Mouse (Mus musculus): Measurements from ENCODE around the gene Oaf.

Oaf gene

DNA sequence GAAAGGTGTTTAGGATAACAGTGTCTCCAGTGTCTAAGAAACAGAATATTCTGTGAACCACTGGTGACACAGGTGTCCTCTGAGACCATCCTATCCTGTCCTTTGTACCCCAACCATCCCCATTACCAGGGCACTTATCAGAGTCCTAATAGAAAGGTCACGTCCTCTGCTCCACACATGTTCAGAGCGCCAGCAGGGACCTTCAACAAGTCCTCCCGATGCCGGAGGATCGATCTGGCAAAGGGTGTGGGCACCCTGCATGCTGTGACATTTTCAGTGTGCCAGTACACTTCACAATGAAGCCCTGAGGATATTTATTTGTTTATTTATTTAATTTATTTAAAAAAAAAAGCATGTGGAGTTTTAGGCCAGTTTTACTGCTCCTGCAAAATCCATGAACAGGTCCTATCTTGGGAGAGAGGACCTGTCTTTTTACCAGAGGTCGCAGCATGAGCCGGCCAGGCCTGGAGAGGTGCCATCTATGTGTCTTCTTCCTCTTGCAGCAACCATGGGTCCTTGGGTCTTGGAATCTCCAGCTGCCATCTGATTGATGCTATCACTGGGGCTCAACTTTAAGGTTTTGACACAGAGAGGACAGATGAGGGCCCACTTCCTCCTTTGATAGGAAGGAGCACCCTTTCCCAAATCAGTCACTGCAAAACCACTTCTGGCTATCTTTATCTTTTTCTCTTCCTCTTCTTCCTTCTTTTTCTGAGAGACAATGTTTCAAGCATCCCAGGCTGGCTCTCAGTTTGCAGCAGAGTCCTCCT lies 6.3 kb upstream of the Oaf start:
- no peak for DNase-seq (ENCODE audit: low spot score)

DNA sequence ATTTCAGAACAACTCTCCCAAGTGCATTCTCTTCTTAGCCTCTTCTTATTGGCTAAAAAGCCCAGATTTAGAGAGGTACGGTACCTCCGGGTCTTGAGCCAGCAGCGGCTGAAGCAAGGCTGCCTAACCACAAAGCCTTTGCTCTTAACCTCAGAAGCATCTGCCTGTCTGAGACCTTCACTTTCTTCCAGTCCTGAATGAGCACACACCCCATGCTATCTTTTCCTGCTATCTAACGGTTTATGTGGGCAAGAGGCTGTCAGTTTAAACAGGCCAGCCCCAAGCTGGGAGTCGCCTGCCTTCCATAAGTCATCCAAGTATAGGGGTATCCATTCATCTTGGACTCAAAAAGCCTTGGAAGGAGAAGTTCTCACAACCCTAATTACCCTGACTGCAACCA lies 2.7 kb upstream of the Oaf start:
- no peak for DNase-seq (ENCODE audit: low spot score)

DNA sequence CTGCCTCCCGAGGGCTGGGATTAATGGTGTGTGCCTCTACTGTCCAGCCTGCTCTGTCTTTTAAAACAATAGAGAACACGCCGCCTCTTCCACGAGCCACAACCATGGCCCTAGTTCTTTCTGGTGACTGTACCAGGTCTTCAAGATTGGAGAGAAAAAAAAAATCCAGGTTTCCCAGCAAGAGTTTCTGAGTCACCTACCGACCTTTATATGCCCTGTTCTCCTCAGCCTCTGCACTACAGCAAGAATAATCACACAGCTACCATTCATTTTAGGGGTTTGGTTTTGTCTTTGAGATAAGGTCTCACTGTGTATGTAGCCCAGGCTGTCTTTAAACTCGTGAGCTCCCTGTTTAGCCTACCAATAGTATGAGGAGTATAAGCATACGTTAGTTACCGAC lies 2.3 kb upstream of the Oaf start:
- no peak for DNase-seq (ENCODE audit: low spot score)

DNA sequence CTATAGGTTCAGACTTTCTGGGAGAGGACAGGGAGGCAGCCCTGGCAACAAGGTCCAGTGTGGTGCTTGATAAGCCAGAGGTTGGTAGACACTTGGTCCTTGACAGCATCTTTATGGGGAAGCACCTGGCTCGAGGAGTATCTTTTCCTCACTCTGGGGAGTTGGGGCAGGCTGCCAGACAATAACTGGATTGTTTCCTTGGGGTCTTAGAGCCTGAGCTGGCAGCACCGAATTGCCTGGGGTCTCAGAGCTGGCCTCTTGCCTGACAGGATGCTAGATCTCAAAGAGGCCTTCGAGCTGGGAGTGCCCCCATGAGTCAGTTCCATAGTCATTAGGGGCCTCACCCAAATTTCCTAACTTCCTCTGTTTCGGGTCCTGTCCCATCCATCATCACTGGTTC lies 1.6 kb upstream of the Oaf start:
- no peak for DNase-seq (ENCODE audit: low spot score)

DNA sequence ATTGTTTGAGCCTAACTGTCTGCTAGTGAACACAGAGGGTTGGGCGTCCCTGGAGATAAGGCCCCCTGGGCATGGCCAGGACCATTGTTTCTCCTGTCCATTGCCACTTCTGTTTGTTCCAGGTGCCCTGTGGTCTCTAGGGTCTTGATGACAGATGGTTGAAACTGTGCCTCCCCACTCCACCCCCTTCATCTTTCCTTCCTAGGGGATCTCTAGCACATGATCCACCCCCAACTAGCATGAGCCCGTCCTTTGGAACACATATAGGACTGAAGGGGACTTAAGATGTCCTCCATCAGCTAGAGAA lies 836 bp upstream of the Oaf start:
- no peak for DNase-seq (ENCODE audit: low spot score)

DNA sequence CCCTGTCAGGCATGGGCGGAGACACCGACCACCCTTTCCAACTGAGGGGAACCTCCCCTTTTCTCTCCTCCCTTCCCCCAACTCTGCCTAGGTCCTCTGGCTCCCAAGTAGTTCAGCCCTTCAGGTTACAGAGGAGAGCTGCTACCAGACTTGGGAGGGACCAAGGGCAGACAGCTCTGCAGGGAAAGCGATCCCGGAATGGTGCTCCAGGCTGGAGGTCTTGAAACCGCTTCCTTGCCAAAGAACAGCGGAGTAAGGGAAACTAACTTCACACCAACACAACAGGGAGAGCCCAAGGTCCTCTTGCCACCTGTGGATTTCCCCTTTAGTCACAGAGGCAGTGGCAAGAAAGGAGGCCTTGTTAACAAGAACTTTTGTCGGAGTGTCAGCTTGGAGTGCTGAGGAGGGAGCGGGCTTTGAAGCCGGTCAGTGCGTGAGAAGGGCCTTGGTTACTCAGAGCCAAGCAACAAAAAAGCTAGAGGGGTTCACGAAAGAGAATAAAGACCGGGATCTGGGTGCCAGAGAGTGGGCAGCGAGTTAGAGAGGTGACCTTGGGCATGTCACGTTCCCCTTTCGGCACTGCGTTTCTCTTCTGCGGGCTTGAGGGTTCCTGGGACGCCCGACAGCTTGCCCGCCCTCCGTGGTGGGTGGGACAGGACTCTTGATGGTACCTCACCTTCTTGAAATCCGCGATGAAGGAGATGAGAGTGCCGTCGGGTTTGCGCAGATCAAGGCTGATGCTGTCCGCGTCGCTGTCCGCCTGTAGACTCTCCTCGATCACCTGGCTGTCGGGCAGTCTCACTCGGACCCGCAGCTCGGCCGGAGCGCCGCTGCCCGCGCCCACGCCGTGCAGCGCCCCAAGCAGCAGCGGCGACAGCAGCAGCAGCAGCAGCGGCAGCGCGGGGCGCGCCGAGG lies 823 bp downstream of the Oaf start:
- DNase-seq (ENCODE audit: low spot score), result peak; percentile 41

DNA sequence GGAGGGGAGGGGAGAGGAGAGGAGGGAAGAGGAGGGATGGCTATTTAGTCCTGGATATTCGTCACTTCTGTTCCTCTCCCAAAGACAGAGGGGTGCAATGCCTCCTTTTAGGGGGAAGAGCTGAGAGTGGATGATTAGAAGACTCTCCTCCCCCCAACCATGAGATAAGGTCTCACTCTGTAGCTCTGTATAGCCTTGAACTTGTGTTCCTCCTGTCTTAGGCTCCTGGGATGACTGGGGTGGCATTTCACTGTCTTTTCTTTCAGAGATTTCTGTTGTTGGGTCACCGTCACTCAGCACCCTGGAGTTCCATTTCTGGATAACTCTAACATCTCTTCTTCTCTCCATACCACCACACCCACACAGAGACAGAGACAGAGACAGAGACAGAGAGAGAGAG lies 1.5 kb downstream of the Oaf start:
- DNase-seq (ENCODE audit: low spot score), result no peak

DNA sequence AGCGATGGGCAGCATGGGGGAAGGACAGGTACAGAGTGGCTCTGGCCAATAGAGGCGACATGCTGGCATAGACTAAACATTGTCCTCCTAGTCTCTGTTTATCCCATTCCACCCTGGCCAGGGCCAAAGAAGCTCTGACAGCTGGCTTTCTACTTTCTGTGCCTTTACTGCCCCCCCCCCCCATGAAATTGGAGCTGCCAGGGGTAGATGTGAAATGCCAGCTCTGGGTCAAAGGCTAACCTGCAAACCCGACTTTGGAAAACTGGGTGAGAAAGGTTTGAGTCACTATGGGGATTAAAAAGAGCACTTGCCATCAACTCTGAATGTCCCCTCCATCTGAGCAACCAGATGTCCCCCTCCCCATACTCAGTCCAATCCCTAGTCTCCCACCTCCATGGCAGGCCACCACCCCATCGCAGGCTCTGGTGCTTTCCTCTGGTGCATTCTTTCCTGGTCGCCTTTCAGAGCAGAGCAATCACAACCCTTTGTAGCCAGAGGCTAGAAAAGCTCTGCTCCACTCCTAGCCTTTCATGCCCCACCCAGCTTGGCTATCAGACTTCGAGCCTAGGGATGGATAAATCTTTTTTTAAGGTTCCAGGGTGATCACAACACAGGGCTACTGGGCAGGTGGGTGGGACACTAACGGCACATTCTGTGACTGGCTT lies 2.5 kb downstream of the Oaf start:
- no peak for DNase-seq (ENCODE audit: low spot score)

DNA sequence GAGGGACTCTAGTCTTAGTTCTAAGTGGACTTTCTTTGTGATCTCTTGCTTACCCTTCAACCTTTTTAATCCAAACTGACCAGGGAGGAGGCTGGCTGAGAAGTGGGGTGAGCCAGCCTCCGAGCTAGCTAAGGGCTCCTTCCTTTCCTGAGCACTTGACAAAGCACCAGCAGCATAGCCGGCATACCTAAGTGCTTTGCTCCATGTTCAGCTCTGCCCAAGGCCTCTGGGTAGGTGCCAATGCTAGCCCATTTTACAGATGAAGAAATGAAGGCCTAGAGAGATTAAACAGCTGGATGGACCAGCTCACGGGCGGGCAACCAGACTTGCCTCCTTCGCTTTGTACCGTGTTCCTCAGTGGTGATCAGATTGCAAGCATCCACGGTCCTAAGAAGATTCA lies 3.1 kb downstream of the Oaf start:
- no peak for DNase-seq (ENCODE audit: low spot score)

DNA sequence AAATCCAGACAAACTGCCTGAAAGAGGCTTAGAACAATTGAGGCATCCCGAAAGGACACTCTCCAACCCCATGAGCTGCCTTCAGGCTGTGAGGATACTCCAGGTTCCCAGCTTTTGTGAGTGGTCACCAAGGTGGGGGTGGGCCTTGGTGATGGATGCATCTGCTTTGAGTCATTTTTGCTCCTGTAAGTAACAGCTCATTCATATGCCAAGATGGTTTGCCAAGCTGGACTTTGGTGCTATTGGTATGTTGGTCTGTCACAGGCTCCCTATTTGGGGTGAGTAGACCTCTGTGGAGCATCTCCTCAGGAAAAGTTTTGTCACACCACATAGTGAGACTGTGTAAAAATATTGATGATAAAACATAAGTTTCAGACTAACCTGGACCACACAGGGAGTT lies 3.6 kb downstream of the Oaf start:
- DNase-seq (ENCODE audit: low spot score), result no peak

DNA sequence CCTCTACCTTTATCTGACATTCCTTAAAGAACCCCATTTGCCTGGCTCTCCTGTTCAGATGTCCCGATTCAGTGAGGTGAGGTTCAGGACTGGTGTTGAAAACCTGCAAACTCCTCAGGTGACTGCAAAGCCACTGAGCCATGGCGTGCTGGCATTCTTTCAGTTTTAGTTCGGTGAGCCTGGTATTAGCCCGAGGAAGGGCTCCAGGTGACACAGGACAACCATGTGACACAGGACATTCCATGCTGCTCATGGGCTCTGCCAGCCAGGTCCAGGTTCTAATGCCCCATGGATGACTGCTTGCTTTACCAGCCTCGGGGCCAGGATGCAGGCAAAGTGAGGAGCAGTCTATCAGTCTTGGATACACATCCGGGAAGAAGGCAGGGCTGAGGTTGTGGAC lies 4.4 kb downstream of the Oaf start:
- no peak for DNase-seq (ENCODE audit: low spot score)

DNA sequence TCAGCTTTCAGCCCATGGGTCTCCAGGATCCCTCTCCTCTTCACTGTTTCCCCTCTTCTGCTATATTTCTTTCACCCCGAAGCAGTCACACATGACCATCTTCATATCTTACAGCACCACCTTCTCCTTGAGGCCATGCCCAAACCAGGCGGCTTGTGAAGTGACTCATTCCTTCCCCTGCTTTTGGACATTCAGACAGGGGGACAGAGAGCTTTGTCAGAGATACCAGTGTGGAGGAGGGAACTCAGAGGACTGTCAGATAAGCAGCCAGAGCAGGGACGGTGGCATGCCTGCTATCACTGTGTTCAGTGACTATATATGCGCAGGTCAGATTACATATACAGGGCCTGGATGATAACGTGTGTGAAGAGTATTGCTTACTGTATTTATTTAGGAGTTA lies 5.2 kb downstream of the Oaf start:
- DNase-seq (ENCODE audit: low spot score), result no peak

DNA sequence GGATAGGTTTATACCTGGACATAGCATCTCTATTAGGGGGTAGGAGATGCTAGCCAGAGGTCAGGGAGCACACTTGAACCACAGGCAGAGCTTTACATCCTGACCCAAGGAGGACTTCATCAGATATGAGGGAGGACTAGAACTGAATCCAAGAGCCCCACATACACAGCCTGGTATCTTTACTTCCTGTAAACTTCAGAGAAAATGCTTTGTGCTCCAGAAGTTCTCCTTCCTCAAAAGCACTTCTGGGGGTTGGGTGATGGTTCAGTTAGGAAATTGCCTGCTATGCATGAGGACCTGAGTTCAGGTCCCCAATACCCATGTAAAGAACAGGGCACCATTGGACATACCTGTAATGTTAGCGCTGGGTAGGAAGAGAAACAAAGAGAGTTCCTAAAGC lies 6.2 kb downstream of the Oaf start:
- DNase-seq (ENCODE audit: low spot score), result no peak

DNA sequence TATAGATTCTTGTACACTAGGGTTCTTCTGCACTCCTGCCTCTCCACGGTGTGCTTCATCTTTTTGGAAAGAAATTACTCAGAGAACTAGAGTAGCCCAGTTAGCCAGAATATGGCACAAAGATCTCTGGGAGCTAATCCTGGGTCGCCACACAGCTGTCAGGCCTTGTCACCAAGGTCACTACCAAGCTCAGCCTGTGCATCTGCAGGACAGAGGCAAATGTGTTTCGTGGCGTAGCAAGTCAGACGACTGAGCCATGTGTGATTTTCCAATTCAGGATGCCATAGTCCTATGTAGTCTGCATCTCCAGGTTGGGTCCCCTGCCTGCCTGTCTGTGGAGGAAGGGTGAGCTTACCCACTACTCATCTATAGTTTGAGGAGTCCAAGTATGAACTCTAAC lies 6.7 kb downstream of the Oaf start:
- DNase-seq (ENCODE audit: low spot score), result no peak

DNA sequence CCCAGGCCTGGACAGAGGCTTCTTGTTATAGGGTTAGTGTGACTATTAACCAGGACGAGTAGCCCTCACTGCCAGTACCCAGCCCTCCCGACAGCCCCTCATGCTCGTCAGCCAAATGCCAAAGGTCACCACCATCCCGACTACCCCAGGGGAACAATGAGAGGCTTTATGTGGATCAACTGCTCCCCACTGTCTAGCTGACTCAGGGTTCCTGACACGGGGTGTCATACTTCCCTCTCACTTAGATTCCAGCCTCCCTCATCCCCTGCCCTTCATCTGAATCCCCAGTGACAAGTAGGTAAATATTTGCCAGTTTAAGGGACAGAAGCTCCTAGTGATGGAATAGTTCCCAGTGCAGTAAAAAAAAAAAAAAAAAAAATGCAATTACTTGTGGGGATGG lies 7.4 kb downstream of the Oaf start:
- no peak for DNase-seq (ENCODE audit: low spot score)

DNA sequence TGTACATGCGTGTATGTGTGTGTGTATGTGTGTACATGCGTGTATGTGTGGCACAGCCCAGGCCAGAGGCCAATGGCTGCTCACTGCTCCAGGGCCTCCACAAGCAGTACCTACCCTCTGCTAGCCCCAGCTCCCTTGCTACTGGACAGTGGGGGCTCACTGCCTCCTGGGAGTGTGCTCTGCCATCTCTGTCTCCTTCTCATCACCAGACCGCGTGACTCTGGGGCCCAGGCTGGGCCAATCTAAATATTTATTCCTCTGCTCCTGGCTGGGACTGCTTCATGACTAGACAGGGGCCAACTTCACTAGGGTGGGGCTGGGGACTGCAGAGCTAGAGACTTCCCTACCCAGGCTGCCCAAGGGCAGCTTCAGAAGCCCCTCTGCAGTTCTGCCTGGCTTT lies 7.9 kb downstream of the Oaf start:
- peak; percentile 76 for DNase-seq (ENCODE audit: low spot score)

DNA sequence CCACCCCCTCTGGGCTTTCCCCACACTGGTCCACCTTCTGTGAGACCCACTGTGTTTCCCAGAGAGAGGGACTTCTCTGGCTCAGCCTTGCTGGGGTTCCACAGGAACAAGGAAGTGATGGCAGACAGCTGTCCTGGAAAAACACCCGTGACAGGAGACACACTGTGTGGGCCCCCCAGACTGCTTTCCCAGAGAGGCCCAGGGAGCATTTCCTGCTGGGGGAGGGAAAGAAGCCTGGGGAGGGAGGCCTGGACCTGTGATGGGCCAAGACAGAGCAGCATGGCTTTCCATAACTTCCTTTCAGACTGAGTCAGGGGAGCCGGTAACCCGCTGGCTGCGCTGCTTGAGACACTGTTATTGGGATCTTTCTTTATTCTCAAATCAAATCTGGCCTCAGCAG lies 8.8 kb downstream of the Oaf start:
- no peak for DNase-seq (ENCODE audit: low spot score)

DNA sequence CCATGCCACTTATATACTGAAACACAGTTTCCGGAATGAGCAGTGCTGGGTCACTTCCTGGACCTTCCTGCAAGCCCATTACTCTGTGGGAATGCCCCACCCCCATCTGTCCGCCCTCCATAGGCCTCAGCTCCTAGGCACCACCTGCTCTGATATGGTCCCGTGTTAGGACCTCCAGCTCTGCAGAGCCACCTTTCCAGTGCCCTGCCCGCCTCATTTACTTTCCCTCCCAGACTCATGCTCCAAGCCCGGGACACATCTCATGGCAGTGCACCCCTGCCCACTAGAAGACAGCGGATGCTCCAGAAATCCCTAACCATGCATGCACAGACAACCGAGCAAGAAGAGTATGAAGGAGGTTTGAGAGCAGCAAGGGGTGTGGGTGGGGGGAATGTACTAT lies 9.7 kb downstream of the Oaf start:
- DNase-seq (ENCODE audit: low spot score), result no peak

DNA sequence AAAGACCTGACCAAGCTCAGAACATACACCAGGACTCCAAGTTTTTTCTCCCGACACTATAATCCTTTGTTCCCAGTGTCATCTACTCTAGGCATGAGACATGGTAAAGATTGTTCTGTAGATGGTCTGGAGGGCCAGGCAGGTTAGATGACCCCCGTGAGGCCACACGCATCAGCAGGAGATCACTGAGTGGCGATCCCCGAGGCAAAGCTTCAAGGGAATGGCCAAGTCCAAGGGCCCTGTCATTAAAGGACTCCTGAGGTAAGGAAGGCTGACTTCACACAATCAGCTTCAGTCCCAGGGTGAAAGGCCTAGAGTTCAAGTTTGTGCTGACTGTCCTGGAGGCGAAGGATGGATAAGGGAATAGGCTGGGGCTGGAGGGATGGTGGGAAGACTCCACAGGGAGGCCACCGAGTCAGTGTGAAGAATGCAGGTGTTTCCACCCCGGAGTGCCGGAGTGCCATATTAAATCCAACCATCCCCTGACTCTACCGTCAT lies 10.3 kb downstream of the Oaf start:
- DNase-seq (ENCODE audit: low spot score), result no peak

DNA sequence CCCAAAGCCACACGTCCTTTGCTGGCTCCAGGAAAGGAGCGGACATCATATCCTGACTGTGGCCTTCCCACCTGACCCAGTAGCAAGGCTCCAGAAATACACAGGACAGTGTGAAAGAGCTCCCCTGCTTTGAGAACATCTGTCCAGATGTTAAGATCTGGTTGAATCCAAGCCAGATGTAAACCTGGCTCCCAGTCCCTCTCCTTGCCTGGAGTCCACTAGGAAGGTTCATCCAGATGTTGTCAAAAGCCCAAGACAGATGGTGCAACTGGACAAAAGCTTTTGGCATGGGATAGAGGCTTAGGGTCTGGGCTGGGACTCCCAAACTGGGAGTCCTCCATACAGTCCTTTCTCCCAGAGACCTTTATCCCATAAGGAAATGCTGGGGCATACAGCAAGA lies 11.0 kb downstream of the Oaf start:
- DNase-seq (ENCODE audit: low spot score), result no peak

DNA sequence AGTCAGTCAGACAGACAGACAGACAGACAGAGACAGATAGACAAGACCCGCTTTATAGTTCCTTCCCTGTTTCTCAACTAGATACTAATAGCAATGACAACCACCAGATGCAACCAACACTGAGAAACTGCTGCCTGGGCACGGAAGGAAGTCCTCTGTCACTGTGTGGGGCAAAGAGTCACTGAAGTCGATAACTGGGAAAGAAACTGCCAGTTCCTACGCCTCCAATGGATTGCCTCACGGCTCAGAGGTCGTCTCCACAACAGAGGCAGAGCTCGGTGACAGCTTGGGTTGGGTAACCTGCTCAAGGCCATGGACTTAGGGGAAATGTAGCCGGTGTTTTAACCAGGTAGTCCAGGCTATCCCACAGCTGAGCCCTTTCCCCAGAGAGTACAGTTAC lies 12.1 kb downstream of the Oaf start:
- peak; percentile 75 for DNase-seq (ENCODE audit: low spot score)

DNA sequence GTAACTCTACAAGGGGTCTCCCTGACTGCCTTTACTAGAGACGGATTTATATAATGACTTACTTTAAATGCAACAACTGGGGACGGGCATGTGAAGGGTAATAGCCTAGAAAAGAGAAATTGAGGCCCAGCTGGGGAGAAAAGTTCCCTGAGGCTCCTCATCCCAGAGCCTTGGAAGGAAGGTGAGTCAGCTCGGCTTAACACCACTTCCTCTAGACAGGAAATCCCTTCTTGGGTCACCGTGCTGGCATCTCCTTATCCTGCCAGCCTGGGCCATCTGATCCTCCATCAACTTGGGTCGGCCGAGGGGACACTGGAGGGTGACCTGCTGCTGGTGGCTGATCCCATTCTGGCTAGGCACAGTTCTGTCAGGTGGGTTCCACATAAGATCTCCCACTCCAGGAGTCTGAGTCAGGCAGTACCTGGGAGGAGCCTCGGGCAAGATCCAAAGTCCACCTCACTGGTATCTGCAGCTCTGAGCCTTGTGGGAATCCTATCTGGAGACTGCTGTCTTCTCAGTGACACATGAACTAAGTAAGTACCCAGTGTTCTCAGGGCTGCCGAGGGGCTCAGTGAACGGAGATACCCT lies 13.0 kb downstream of the Oaf start:
- peak; percentile 85 for DNase-seq (ENCODE audit: low spot score)

DNA sequence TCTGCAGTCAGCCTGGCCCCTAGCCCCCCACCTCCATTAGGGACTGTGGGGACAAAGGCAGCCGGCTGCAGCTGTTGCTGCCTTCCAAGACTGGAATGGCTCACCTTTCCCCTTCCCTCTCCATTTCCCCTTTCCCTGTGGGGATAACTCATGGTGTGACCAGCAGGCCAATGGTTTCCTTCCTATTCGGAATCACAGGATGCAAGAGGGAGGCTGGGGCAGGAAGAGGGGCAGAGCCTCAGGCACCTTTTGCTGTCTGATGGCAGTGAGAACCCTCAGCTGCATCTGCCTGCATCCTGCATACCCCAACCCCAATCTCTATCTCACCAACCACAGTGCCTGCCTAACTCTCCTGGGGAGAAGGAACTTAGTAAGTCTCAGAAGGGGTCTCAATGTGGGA lies 14.2 kb downstream of the Oaf start:
- no peak for DNase-seq (ENCODE audit: low spot score)
